Mouse (Mus musculus) colon, adult 2 months (tissue): Measurements from ENCODE around the gene Pnliprp2. TPM values are rescaled to one million over a fixed set of nuclear protein-coding genes. Genes with fewer than 3 reads are reported as not detected.

ENCODE experiments used
- polyA plus RNA-seq: library from polyadenylated mRNA; depleted of rRNA; stranded (reverse); fragments of >200 nt; gene quantifications from 2 replicates; pipeline ENCODE4 v1.2.3, GENCODE M21; 2012; rRNA removed

Gene Pnliprp2
- 0.51 and 23.7 TPM in 2 replicates for polyA plus RNA-seq

DNA sequence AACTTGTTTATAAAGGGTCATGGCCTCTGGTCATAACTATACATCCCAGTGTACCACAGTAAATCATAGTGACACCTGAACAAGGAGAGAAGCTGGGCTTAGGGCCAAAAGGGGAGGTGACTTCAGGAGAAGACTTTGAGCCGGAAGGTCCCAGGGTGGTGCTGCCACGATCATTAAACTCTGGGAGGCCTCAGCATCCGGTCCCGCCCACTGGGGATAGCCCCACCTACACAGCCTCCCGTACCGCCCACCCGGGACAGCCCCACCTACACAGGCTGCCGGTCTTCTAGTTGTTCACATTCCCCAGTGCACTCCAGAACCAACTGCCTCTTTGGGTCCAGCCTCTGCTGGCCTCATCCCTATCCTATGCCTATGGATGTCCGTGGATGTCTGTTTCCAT, at the start of gene Pnliprp2:
TSS of gene Pnliprp2 (plus strand) at position 297 of the 400 bp plus-strand sequence.

DNA sequence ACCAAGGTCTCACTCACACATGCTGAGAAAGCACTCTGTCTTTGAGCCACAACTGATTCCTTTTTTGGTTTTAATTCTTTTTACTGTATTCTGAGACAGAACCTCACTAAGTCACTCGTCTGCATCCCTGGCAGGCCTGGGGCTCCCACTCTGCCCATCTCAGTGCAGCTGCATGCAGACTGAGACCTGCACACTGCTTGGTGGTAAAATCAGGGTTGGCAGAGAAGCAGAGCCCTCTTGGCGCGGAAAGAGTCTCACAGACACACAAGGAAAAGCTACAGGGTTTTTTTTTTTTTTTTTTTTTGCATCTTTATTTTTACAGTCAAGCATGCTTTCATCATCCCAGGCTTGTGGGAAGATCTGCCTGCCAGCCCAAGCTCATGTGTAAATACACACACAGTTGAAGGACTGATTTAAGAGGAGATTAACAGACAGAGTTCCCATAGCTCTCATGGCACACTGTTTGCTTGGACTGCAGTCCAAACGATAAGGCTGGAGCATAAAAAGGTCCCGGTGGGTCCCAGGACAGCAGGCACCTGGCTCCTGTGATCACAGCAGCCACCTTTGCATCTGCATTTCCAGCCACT, 31.0 kb upstream of the Pnliprp2 start, which contains the start of gene Pnliprp1:
TSS of gene Pnliprp1 (plus strand) at position 443 of the 587 bp plus-strand sequence.

DNA sequence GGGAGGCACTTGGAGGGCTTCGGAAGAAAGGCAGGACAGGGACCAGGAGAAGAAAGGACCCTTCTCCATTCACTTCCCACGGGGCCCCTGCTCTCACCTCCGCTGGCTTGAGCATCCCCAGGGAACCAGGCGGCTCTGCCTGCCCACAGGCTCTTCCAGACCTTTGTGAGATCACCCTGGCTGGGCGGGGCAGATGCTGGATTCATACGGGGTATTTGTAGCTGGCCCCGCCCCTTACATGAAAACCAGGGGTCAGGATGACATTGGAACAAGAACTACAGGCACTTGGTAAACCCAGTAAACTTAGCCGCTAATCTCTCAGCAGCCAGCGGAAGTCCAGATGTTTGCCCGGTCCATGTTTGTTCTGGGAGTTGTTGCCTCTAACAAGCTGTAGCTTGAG, 34.8 kb downstream of the Pnliprp2 start, which contains the start of gene 1700019N19Rik:
TSS of gene 1700019N19Rik (minus strand) at position 178 of the 400 bp plus-strand sequence.

Other genes with a start within 250 kb of the Pnliprp2 start
- not detected in 2 replicates for gene Ccdc172, start 247.7 kb upstream of the Pnliprp2 start, polyA plus RNA-seq
- gene Pnlip, start 107.2 kb upstream of the Pnliprp2 start, polyA plus RNA-seq: 1.3 and 1,351 TPM in 2 replicates
- 0.17 and 162 TPM in 2 replicates for gene Pnliprp1, start 30.8 kb upstream of the Pnliprp2 start, polyA plus RNA-seq
- not detected in 2 replicates for gene 1700019N19Rik, start 34.7 kb downstream of the Pnliprp2 start, polyA plus RNA-seq
- gene Eno4, start 183.7 kb downstream of the Pnliprp2 start, polyA plus RNA-seq: 0.03 TPM in 1 of 2 replicates, not detected in the other
- 7.0 and 11.2 TPM in 2 replicates for gene Hspa12a, start 183.9 kb downstream of the Pnliprp2 start, polyA plus RNA-seq